Mouse (Mus musculus) spleen, postnatal 10 days (tissue): Measurements from ENCODE around the gene Gm20388.

Source experiments
- DNase-seq, 2 experiments: peaks; one replicate each; pipeline ENCODE4 v3.0.0; 2021 to 2022; ENCODE audit warnings: low spot score in 2 of 2

The Gm20388 gene

GRCm38 (mm10) chr8:119960531-119961104 is 50.0 kb downstream of the Gm20388 start:
- DNase-seq: no peak

DNA sequence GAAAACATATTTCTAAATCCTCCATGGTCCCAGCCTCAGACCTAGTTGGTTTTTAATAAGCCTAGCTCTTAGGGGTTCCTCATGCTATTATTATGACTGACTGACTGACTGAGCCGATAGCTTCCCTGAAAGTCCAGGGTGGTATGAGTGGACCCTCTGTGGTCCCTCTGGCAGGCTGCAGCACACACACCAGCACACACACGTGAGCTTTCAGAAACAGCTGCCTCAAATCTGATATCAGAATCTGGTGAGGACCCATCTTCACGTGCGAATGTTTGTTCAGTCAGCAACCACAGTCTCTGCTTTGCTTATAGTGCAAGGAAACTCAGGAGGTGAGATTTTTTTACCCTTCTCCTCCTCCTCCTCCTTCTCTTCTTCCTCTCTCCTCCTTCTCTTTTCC is 54.2 kb downstream of the Gm20388 start:
- DNase-seq: no peak

DNA sequence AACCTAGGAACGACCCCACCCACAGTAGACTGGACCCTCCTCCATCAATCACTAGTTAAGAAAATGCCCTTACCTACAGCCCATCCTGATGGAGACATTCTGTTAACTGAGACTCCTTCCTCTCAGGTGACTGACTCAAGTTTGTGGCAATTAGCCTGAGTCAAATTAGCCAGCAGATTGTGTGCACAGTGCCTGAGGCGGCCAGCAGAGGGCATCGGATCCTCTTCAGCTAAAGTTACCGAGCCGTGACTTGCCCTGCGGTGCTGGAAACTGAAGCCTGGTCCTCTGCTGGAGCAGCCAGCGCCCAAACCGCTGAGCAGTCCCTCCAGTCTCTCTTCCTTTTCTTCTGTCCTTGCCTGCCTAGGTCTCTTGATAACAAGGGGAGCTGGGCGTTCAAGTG is 56.8 kb downstream of the Gm20388 start:
- no peak for DNase-seq

GRCm38 (mm10) chr8:119970169-119970568 is 59.5 kb downstream of the Gm20388 start:
- DNase-seq: no peak

GRCm38 (mm10) chr8:119972558-119972957 is 61.9 kb downstream of the Gm20388 start:
- DNase-seq: no peak

GRCm38 (mm10) chr8:119978770-119979381 is 68.2 kb downstream of the Gm20388 start:
- no peak for DNase-seq

DNA sequence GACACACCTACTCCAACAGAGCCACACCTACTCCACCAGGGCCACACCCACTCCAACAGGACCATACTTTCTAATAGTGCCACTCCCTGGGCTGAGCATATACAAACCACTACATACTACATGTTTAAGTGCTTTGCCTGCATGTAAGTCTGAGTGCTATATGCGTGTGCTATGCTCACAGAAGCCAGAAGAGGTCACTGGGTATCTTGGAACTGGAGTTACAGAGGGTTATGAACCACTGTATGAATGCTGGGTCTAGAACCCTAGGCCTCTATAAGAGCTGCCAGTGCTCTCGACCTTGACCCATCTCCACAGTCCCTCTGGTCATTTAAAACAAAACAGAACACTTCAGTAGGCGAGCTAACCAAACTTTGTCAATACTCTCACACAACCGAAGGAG is 70.6 kb downstream of the Gm20388 start:
- DNase-seq: no peak

GRCm38 (mm10) chr8:119984085-119984484 is 73.4 kb downstream of the Gm20388 start:
- DNase-seq: peak; percentile 17 to 56

GRCm38 (mm10) chr8:119986174-119986573 is 75.5 kb downstream of the Gm20388 start:
- no peak for DNase-seq

DNA sequence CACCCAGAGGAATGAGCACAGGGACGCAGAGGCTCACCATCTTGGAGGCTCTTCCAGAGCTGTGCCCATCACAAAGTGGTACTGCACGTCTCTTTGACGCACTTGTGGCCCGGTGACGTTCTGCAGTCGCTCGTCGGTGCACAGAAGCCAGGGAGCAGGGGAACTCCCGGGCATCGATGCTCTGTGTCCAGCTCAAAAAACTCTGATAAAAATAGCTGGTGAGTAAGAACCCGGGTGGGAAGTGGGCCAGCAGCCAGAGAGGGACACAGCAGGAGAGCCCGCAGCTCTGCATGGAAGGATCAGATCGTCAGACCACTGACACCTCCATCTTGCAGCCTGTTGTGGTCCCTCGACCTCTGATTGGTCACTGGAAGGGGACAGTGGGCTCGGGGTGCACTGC is 77.4 kb downstream of the Gm20388 start:
- DNase-seq: no peak

DNA sequence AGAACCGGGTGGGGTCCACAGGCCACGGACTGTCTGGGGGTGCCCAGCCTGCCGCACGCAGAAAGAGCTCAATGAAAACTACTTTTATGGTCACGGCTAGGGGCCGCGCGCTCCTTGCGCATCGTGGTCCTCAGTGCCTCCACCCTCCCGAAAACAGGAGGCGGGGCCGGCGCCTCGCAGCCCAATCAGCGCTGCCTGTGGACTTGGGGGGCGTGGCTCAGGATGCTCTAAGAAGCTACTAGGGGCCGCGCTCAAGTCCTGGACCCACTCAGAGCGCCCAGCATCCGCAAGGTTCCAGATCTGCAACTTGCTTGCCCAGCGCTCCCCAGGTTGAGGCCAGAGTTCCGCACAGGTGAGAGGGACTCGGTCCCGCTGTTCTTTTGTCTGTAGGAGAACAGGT is 81.6 kb downstream of the Gm20388 start, which contains the start of gene Crispld2:
Crispld2 (plus strand) TSS at position 190 of the 400 bp plus-strand sequence.
- peak; percentile 22 to 73 for DNase-seq

GRCm38 (mm10) chr8:119994114-119994513 is 83.5 kb downstream of the Gm20388 start:
- DNase-seq: no peak

DNA sequence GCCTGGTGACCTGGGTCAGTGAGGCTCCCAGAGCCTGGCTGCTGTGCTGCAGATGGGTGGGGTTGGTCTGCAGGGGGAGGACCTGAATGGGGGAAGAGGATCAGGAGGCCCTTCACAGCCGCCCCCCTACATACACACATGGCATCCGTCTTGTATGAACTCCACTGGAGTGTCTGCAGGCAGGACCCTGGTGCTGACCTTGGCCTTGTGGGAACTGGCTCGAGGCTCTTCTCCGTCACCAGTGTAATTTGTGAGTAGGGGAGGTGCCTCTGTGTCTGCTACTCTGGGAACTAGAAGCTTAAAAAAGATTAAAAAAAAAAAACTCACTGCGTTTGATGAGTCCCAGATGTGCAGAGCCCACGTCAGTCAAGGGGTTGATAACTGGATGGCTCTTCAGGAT is 83.9 kb downstream of the Gm20388 start:
- DNase-seq: no peak

DNA sequence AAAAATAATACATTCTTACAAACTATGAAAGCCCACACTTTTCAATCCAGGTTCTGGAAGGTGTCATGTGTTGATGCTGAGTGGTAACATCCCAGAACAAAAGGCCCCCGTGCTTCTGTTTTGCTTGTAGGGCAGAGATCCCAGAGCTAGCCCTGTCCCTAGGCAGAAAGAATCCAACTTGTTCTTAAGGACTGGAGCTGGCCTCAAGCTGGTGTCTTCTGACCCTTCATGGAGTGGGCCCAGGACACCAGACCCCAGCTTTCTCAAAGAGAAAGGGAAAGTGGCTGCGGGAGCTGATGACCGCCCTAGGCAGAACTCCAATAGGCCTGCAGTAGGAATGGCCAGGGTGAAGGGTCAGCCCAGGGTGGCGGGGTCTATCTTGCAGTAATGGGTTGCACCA is 86.6 kb downstream of the Gm20388 start:
- no peak for DNase-seq

DNA sequence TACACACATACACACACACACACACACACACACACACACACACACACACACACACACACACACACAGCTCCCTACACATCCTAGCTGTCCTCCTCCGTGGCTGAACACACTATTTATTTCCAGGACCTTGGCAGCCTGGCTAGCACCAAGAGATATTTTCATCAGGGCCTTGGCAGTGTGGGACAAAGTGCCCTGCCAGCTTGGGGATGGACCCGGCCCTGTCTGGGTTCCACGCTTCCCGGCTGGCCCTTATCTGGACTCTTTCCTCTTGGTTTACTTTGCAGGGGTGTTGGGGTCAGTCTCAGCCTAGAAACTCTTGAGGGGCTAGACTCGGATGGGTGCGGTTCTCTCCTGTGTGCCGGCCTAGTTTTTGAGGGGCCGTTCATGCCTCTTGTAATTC is 89.8 kb downstream of the Gm20388 start:
- no peak for DNase-seq

GRCm38 (mm10) chr8:120001712-120002111 is 91.1 kb downstream of the Gm20388 start:
- no peak for DNase-seq

DNA sequence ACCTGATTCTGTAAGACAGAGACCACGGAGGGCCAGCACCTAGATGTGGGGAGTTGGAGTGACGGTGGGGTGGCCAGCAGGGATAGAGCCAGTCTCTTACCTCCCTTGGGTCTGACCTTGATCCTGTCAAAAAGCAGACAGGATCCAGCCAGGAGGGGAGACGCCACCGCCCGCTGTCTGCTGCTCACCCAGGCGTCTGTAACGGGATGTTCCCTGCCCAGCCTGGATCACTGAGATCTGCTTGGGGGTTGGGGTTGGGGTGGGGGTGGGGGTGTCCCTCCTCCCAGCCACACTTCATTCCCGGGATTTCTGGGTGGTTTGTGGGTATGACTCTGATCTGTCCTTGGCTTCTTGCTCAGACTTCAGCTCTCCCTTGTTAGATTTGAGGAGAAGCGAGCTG is 91.7 kb downstream of the Gm20388 start:
- no peak for DNase-seq

DNA sequence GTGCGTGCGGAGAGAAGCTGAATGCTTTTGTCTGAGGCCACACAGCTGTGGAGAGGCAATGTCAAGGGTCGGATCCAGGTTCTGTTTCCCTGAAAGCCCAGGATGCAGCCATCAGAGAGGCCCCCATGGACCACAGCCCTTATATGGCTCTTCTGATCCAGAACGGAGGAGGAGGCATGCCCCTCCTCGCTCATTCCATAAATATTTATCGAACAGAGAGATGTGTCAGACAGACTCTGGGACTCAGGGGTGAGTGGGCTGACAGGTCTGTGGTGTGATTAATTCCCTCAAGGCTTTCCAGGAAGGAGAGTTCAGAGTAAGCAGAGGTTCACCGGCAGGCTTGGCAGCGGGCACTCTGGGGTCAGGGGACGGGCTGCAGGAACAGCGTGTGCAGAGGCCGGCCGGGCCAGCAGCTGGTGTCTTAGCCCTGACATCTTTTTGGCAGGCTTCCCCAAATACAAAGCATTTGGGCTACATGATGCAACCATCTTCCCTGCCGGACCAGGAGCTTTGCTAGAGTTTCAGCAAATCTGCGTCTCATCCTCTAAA is 93.6 kb downstream of the Gm20388 start:
- DNase-seq: no peak

DNA sequence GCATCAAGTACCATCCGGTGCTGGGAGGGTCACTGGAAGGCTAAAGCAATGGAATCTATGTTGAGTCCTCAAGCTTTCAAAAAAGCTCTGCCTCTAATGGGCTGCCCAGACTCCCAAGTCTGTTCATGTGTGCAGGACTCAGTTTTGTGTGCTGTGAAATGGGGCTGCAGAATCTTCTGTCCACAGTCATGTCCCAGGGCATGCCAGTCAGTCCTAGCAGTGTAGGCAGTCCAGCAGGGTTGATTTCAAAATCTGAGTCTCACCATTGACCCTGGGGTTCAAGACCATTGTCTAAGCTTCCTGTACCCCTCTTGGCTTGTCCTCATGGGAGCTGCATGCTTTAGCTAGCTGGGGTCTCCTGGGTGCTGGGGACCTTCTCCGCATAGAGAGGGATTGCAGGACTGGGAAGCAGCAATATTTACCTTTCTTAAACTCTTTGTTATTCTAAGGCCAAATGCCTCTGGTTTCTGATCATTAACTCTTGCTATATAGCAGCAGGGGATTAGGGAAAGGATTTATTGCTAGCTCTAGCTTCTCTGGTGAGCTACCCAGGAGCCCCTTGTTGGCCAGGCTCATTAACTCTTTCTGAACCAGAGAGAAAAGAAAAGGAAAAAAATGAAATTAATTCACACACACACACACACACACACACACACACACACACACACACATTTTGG is 94.2 kb downstream of the Gm20388 start:
- DNase-seq: no peak

DNA sequence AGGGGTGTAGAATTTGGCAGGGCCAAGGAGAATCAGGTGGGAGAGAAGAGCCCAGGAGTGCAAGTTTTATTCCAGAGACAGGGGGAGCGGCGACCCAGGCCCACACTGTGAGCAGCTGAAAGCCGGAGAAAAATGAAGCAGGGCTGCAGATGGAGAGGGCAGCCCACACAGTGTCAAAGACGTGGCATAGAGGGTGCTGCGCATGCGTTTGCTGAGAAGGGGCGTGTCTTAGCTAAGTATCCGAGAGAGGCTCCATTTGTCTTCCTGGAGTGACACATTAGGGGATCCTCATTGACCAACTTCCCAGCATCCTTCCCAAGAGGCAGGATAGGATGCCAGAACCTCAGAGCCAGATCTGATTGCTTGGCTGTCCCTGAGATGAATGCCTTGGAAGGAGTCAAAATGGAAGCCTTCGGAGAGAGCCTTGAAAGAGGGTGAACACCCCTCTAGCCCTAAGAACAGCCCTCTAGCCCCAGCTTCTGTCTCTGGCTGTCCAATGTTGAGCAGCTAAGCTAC is 96.1 kb downstream of the Gm20388 start:
- DNase-seq: no peak

GRCm38 (mm10) chr8:120007178-120007577 is 96.5 kb downstream of the Gm20388 start:
- DNase-seq: no peak

GRCm38 (mm10) chr8:120009284-120009683 is 98.6 kb downstream of the Gm20388 start:
- no peak for DNase-seq

DNA sequence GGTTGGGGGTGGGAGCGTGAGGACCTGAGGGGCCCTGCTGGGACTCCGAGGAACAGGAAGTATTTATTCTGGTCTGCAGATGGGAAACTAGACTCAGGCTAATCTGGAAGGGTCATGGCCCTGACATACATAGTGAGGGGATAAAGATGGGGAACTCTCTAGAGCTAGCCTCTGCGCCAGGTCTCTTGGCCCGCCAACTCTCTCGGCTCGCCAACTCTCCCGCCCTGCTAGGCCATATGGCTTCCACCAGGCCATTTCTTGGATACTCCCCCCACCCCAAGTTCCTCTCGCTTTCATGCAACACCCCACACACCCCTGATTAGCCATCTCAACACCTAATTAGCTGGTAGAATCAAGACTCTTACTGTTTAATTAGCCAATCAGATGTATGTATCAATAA is 101.8 kb downstream of the Gm20388 start:
- DNase-seq: no peak
